Mouse (Mus musculus): ENCODE results near the gene Usp46. TPM values are rescaled to one million over a fixed set of nuclear protein-coding genes. Genes with fewer than 3 reads are reported as not detected.

Gene Usp46
- polyA plus RNA-seq, 1 experiment from 2014 or later, result 12.6 TPM

DNA sequence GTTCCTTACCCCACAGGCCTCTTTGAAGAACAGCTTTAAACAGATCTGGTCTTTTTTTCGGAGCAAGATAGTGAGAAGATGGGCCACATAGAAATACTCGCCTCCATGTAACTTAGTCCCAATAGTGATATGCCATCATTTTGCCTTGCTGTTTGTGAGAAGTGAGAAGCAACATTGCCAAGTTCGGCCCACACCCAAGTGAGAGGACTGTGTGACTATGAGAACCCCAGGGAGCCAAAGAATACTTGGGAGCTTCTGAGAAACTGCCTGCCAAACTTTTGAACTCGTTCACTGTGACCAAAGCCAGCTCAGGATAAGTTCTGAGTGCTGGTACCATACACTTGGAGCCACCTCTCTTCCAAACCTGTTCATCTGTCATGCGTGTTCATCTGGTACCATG, 110.1 kb downstream of the Usp46 start:
- 74% methylated on average over 5 of the region's 5 CpGs for WGBS (ENCODE audit: insufficient replicate concordance)
- Histone ChIP-seq H3K4me3 (ENCODE audit: low read depth, low read length) (no peak overlapping the region), H3K4me2 (ENCODE audit: low read depth, low read length) (no peak overlapping the region), H3K36me3 (replicated peaks; ENCODE audit: insufficient read depth, low read length) (no peaks in the 10 kb centered on the region), H3K9ac (replicated peaks) (no peak overlapping the region), H3K9me3 (ENCODE audit: low read length) (no peaks in the 10 kb centered on the region), H3K4me1 (ENCODE audit: insufficient read depth) (no peaks in the 10 kb centered on the region), H3K27ac (ENCODE audit: low read depth) (no peak overlapping the region), H3K27me3 (ENCODE audit: insufficient read depth, low read length) (no peaks in the 10 kb centered on the region)
- no peak for TF ChIP-seq CTCF (IDR thresholded peaks at IDR 0.05; ENCODE audit: low read depth)
- no peak for TF ChIP-seq EP300 (IDR thresholded peaks at IDR 0.05; ENCODE audit: low read depth)
- ATAC-seq (no peak), DNase-seq (no peak)

GRCm38 (mm10) chr5:73955691-73956090, 112.5 kb downstream of the Usp46 start:
- ATAC-seq (no peak), DNase-seq (no peak)
- TF ChIP-seq CTCF (IDR thresholded peaks at IDR 0.05; ENCODE audit: low read depth), result no peak
- no peak for TF ChIP-seq EP300 (IDR thresholded peaks at IDR 0.05; ENCODE audit: low read depth)
- WGBS (ENCODE audit: insufficient replicate concordance), result 71% methylated on average over 3 of the region's 3 CpGs
- no peaks in the 10 kb centered on the region for H3K27me3 ChIP-seq (ENCODE audit: insufficient read depth, low read length)
- H3K4me1 ChIP-seq (ENCODE audit: insufficient read depth), result no peaks in the 10 kb centered on the region
- H3K4me3 ChIP-seq (ENCODE audit: low read depth, low read length), result no peak overlapping the region
- no peak overlapping the region for H3K4me2 ChIP-seq (ENCODE audit: low read depth, low read length)
- H3K36me3 ChIP-seq (replicated peaks; ENCODE audit: insufficient read depth, low read length), result no peaks in the 10 kb centered on the region
- H3K27ac ChIP-seq (ENCODE audit: low read depth), result no peak overlapping the region
- no peak overlapping the region for H3K9ac ChIP-seq (replicated peaks)
- H3K9me3 ChIP-seq (ENCODE audit: low read length), result no peaks in the 10 kb centered on the region

- no peaks in the 10 kb centered on the region for H3K9me3 ChIP-seq (ENCODE audit: low read length)
- no peak overlapping the region for H3K4me3 ChIP-seq (ENCODE audit: low read depth, low read length)
- ATAC-seq (no peak), DNase-seq (no peak)
- WGBS (ENCODE audit: insufficient replicate concordance), result 89% methylated on average over 4 of the region's 4 CpGs
- no peak overlapping the region for H3K4me2 ChIP-seq (ENCODE audit: low read depth, low read length)
- H3K36me3 ChIP-seq (replicated peaks; ENCODE audit: insufficient read depth, low read length), result no peaks in the 10 kb centered on the region
- no peak for TF ChIP-seq EP300 (IDR thresholded peaks at IDR 0.05; ENCODE audit: low read depth)
- no peak for TF ChIP-seq CTCF (IDR thresholded peaks at IDR 0.05; ENCODE audit: low read depth)
- H3K9ac ChIP-seq (replicated peaks), result no peak overlapping the region
- H3K27me3 ChIP-seq (ENCODE audit: insufficient read depth, low read length), result no peaks in the 10 kb centered on the region
- H3K27ac ChIP-seq (ENCODE audit: low read depth), result no peak overlapping the region
- H3K4me1 ChIP-seq (ENCODE audit: insufficient read depth), result no peaks in the 10 kb centered on the region
Observed at GRCm38 (mm10) chr5:73955005-73955404, 113.2 kb downstream of the Usp46 start.

DNA sequence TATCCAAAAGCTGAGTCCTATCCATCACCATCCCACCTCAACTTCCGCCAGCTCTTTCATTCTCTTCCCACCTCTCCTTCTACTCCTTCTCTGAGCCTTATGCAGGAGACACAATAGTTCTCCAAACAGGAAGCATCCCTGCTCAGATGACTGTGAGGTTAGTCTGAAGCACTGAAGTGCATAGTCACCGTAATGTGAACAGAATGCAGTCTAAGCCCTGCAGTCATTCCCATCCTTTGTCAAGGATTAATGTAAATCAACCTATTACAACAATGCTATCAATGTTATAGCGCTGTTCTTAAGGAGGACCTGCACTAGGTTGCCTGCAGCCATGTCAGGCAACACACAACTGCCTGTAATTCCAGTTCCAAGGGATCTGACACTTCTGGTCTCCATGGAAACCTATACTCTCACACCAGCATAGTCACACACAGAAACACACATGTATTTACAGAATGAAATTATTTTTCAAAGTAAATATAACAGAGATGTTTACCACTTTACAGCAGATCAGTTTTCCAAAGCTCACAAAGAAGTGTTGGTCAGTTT, 115.1 kb downstream of the Usp46 start:
- WGBS (ENCODE audit: insufficient replicate concordance), result 73% methylated on average over 3 of the region's 3 CpGs
- Histone ChIP-seq H3K4me1 (ENCODE audit: insufficient read depth) (no peaks in the 10 kb centered on the region), H3K9ac (replicated peaks) (no peak overlapping the region), H3K27ac (ENCODE audit: low read depth) (no peak overlapping the region), H3K36me3 (replicated peaks; ENCODE audit: insufficient read depth, low read length) (no peaks in the 10 kb centered on the region), H3K9me3 (ENCODE audit: low read length) (no peaks in the 10 kb centered on the region), H3K4me2 (ENCODE audit: low read depth, low read length) (no peak overlapping the region), H3K4me3 (ENCODE audit: low read depth, low read length) (no peak overlapping the region), H3K27me3 (ENCODE audit: insufficient read depth, low read length) (no peaks in the 10 kb centered on the region)
- TF ChIP-seq CTCF (IDR thresholded peaks at IDR 0.05; ENCODE audit: low read depth), result no peak
- TF ChIP-seq EP300 (IDR thresholded peaks at IDR 0.05; ENCODE audit: low read depth), result no peak
- DNase-seq (no peak), ATAC-seq (no peak)

GRCm38 (mm10) chr5:73951649-73952000, 116.6 kb downstream of the Usp46 start:
- no peak overlapping the region for H3K27ac ChIP-seq (ENCODE audit: low read depth)
- WGBS (ENCODE audit: insufficient replicate concordance), result 67% methylated on average over 1 of the region's 1 CpGs
- H3K4me1 ChIP-seq (ENCODE audit: insufficient read depth), result no peaks in the 10 kb centered on the region
- H3K9ac ChIP-seq (replicated peaks), result no peak overlapping the region
- TF ChIP-seq CTCF (IDR thresholded peaks at IDR 0.05; ENCODE audit: low read depth), result no peak
- no peak for TF ChIP-seq EP300 (IDR thresholded peaks at IDR 0.05; ENCODE audit: low read depth)
- no peaks in the 10 kb centered on the region for H3K36me3 ChIP-seq (replicated peaks; ENCODE audit: insufficient read depth, low read length)
- no peaks in the 10 kb centered on the region for H3K9me3 ChIP-seq (ENCODE audit: low read length)
- no peak overlapping the region for H3K4me3 ChIP-seq (ENCODE audit: low read depth, low read length)
- no peak for ATAC-seq
- H3K4me2 ChIP-seq (ENCODE audit: low read depth, low read length), result no peak overlapping the region
- no peaks in the 10 kb centered on the region for H3K27me3 ChIP-seq (ENCODE audit: insufficient read depth, low read length)
- DNase-seq, result no peak

DNA sequence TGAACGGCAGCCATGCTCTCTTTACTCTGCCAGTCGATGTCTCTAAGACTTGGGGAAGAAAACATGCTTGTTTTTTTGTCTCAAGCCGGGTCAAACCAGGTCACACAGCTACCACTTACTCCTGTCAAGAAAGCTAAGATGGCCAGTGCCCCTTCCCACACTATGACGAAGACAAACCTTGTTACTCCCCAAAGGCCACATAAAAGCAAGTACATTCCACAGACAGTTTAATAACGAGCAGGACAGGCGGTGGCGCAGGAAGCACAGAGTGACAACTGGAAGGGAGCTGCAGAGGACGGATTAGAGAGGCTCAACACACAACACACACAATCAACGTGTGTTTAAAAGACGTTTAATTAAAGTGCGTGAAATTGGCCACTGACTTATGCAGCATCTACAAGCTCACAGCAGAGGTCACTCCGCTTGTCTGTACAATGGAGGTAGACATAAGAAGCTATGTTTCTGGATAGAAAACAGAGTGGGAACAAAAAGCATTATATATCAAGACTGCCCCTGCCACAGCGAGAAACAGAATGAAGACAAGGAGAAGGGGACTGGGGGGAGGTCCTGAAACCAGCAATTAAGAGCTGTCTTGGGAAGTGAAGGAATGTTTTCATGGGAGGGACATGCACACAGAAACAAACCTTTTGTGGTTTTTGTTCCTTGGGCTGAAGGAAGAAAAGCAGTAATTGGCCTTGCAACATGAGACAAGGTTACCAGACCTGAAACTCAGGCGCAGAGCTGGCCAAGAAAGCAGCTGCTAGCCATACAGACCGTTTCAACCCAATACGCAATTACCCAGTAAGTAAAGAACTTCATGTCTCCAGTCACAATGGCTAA, 117.2 kb downstream of the Usp46 start:
- Histone ChIP-seq H3K4me3 (ENCODE audit: low read depth, low read length) (no peak overlapping the region), H3K4me1 (ENCODE audit: insufficient read depth) (no peaks in the 10 kb centered on the region), H3K9me3 (ENCODE audit: low read length) (no peaks in the 10 kb centered on the region), H3K27ac (ENCODE audit: low read depth) (no peak overlapping the region), H3K4me2 (ENCODE audit: low read depth, low read length) (no peak overlapping the region), H3K36me3 (replicated peaks; ENCODE audit: insufficient read depth, low read length) (no peaks in the 10 kb centered on the region), H3K27me3 (ENCODE audit: insufficient read depth, low read length) (no peaks in the 10 kb centered on the region), H3K9ac (replicated peaks) (no peak overlapping the region)
- DNase-seq (no peak), ATAC-seq (no peak)
- 76% methylated on average over 16 of the region's 16 CpGs for WGBS (ENCODE audit: insufficient replicate concordance)
- no peak for TF ChIP-seq CTCF (IDR thresholded peaks at IDR 0.05; ENCODE audit: low read depth)
- TF ChIP-seq EP300 (IDR thresholded peaks at IDR 0.05; ENCODE audit: low read depth), result no peak

Other genes with a start within 250 kb of the Usp46 start
- 9.4 and 9.6 TPM in 2 replicates for gene Rasl11b, start 126.9 kb upstream of the Usp46 start, polyA plus RNA-seq (2015; fragmentation: Nextera tagmentation; extraction: Ambion mirVana)

Data from liver, postnatal 0 days (tissue).